Mouse (Mus musculus): Measurements from ENCODE around the gene Cd96. TPM values are rescaled to one million over a fixed set of nuclear protein-coding genes. Genes with fewer than 3 reads are reported as not detected.

Gene Cd96
- total and polyA plus RNA-seq, 3 experiments, result not detected

- Histone ChIP-seq H3K4me1 (ENCODE audit: insufficient read depth, low read depth, low read length) (no peaks in the 10 kb centered on the region), H3K4me3 (ENCODE audit: low read depth, low read length) (no peak overlapping the region), H3K27me3 (ENCODE audit: insufficient read depth, low read length) (no peaks in the 10 kb centered on the region), H3K36me3 (replicated peaks) (no peaks in the 10 kb centered on the region), H3K9me3 (replicated peaks) (peaks cover 8% of the 10 kb centered on the region; the same call in 1 of the 2 replicates)
- no peak for ATAC-seq (ENCODE audit: extremely low read depth, insufficient number of reproducible peaks, low FRiP score, poor library complexity, severe bottlenecking)
- TF ChIP-seq POLR2AphosphoS5 (IDR thresholded peaks at IDR 0.05; ENCODE audit: insufficient replicate concordance, low read depth, low read length), result no peak
- DNase-seq (ENCODE audit: low spot score), result no peak
Measured at GRCm38 (mm10) chr16:46146962-46147361, 26.9 kb upstream of the Cd96 start.

GRCm38 (mm10) chr16:46122238-46122637 lies 2.2 kb upstream of the Cd96 start:
- ATAC-seq (ENCODE audit: extremely low read depth, insufficient number of reproducible peaks, low FRiP score, poor library complexity, severe bottlenecking) (no peak), DNase-seq (ENCODE audit: low spot score) (no peak)
- TF ChIP-seq TAL1 (conservative IDR thresholded peaks at IDR 0.05; ENCODE audit: low read depth, low read length) (no peak), CTCF (IDR thresholded peaks at IDR 0.05; ENCODE audit: low read depth, low read length) (no peak), GATA2 (IDR thresholded peaks at IDR 0.05; ENCODE audit: borderline replicate concordance, low read depth, low read length) (no peak), GATA1 (IDR thresholded peaks at IDR 0.05; ENCODE audit: borderline replicate concordance, low read length) (no peak), POLR2AphosphoS5 (IDR thresholded peaks at IDR 0.05; ENCODE audit: insufficient replicate concordance, low read depth, low read length) (no peak)
- Histone ChIP-seq H3K4me3 (ENCODE audit: low read depth, low read length) (no peak overlapping the region), H3K9me3 (replicated peaks) (peaks cover 9% of the 10 kb centered on the region), H3K4me1 (ENCODE audit: insufficient read depth, low read depth, low read length) (no peaks in the 10 kb centered on the region), H3K27me3 (ENCODE audit: insufficient read depth, low read length) (no peaks in the 10 kb centered on the region), H3K36me3 (replicated peaks) (no peaks in the 10 kb centered on the region)

GRCm38 (mm10) chr16:46121420-46121819 lies 1.4 kb upstream of the Cd96 start:
- no peak for TF ChIP-seq CTCF (IDR thresholded peaks at IDR 0.05; ENCODE audit: low read depth, low read length)
- no peak for TF ChIP-seq TAL1 (conservative IDR thresholded peaks at IDR 0.05; ENCODE audit: low read depth, low read length)
- no peak for TF ChIP-seq GATA1 (IDR thresholded peaks at IDR 0.05; ENCODE audit: borderline replicate concordance, low read length)
- TF ChIP-seq GATA2 (IDR thresholded peaks at IDR 0.05; ENCODE audit: borderline replicate concordance, low read depth, low read length), result no peak
- no peak for TF ChIP-seq POLR2AphosphoS5 (IDR thresholded peaks at IDR 0.05; ENCODE audit: insufficient replicate concordance, low read depth, low read length)
- Histone ChIP-seq H3K4me1 (ENCODE audit: insufficient read depth, low read depth, low read length) (no peaks in the 10 kb centered on the region), H3K4me3 (ENCODE audit: low read depth, low read length) (no peak overlapping the region), H3K36me3 (replicated peaks) (no peaks in the 10 kb centered on the region), H3K27me3 (ENCODE audit: insufficient read depth, low read length) (no peaks in the 10 kb centered on the region), H3K9me3 (replicated peaks) (peaks cover 12% of the 10 kb centered on the region)
- no peak for ATAC-seq (ENCODE audit: extremely low read depth, insufficient number of reproducible peaks, low FRiP score, poor library complexity, severe bottlenecking)
- no peak for DNase-seq (ENCODE audit: low spot score)

GRCm38 (mm10) chr16:46120607-46121006 lies 556 bp upstream of the Cd96 start:
- DNase-seq (ENCODE audit: low spot score), result no peak
- Histone ChIP-seq H3K4me3 (ENCODE audit: low read depth, low read length) (no peak overlapping the region), H3K9me3 (replicated peaks) (peaks cover 12% of the 10 kb centered on the region), H3K4me1 (ENCODE audit: insufficient read depth, low read depth, low read length) (no peaks in the 10 kb centered on the region), H3K36me3 (replicated peaks) (no peaks in the 10 kb centered on the region), H3K27me3 (ENCODE audit: insufficient read depth, low read length) (no peaks in the 10 kb centered on the region)
- TF ChIP-seq POLR2AphosphoS5 (IDR thresholded peaks at IDR 0.05; ENCODE audit: insufficient replicate concordance, low read depth, low read length) (no peak), TAL1 (conservative IDR thresholded peaks at IDR 0.05; ENCODE audit: low read depth, low read length) (no peak), GATA2 (IDR thresholded peaks at IDR 0.05; ENCODE audit: borderline replicate concordance, low read depth, low read length) (no peak), GATA1 (IDR thresholded peaks at IDR 0.05; ENCODE audit: borderline replicate concordance, low read length) (no peak), CTCF (IDR thresholded peaks at IDR 0.05; ENCODE audit: low read depth, low read length) (no peak)
- ATAC-seq (ENCODE audit: extremely low read depth, insufficient number of reproducible peaks, low FRiP score, poor library complexity, severe bottlenecking), result no peak

- ATAC-seq (ENCODE audit: extremely low read depth, insufficient number of reproducible peaks, low FRiP score, poor library complexity, severe bottlenecking), result no peak
- no peak overlapping the region for H3K4me3 ChIP-seq (ENCODE audit: low read depth, low read length)
Measured at GRCm38 (mm10) chr16:46117645-46118044, 2.4 kb downstream of the Cd96 start.

GRCm38 (mm10) chr16:46114727-46115126 lies 5.3 kb downstream of the Cd96 start:
- no peak for DNase-seq (ENCODE audit: low spot score)
- Histone ChIP-seq H3K27me3 (ENCODE audit: insufficient read depth, low read length) (no peaks in the 10 kb centered on the region), H3K36me3 (replicated peaks) (no peaks in the 10 kb centered on the region), H3K4me1 (ENCODE audit: insufficient read depth, low read depth, low read length) (no peaks in the 10 kb centered on the region), H3K9me3 (replicated peaks) (peaks cover 8% of the 10 kb centered on the region), H3K4me3 (ENCODE audit: low read depth, low read length) (no peak overlapping the region)
- no peak for TF ChIP-seq GATA2 (IDR thresholded peaks at IDR 0.05; ENCODE audit: borderline replicate concordance, low read depth, low read length)
- TF ChIP-seq POLR2AphosphoS5 (IDR thresholded peaks at IDR 0.05; ENCODE audit: insufficient replicate concordance, low read depth, low read length), result no peak
- TF ChIP-seq TAL1 (conservative IDR thresholded peaks at IDR 0.05; ENCODE audit: low read depth, low read length), result no peak
- no peak for TF ChIP-seq GATA1 (IDR thresholded peaks at IDR 0.05; ENCODE audit: borderline replicate concordance, low read length)
- TF ChIP-seq CTCF (IDR thresholded peaks at IDR 0.05; ENCODE audit: low read depth, low read length), result no peak
- ATAC-seq (ENCODE audit: extremely low read depth, insufficient number of reproducible peaks, low FRiP score, poor library complexity, severe bottlenecking), result no peak

More at GRCm38 (mm10) chr16:46117645-46118044, 2.4 kb downstream of the Cd96 start:
- DNase-seq (ENCODE audit: low spot score), result no peak
- H3K9me3 ChIP-seq (replicated peaks), result peaks cover 12% of the 10 kb centered on the region
- H3K36me3 ChIP-seq (replicated peaks), result no peaks in the 10 kb centered on the region
- no peaks in the 10 kb centered on the region for H3K27me3 ChIP-seq (ENCODE audit: insufficient read depth, low read length)
- TF ChIP-seq GATA2 (IDR thresholded peaks at IDR 0.05; ENCODE audit: borderline replicate concordance, low read depth, low read length), result no peak
- no peak for TF ChIP-seq GATA1 (IDR thresholded peaks at IDR 0.05; ENCODE audit: borderline replicate concordance, low read length)
- no peak for TF ChIP-seq CTCF (IDR thresholded peaks at IDR 0.05; ENCODE audit: low read depth, low read length)
- no peak for TF ChIP-seq TAL1 (conservative IDR thresholded peaks at IDR 0.05; ENCODE audit: low read depth, low read length)
- no peak for TF ChIP-seq POLR2AphosphoS5 (IDR thresholded peaks at IDR 0.05; ENCODE audit: insufficient replicate concordance, low read depth, low read length)
- H3K4me1 ChIP-seq (ENCODE audit: insufficient read depth, low read depth, low read length), result no peaks in the 10 kb centered on the region

GRCm38 (mm10) chr16:46109536-46109935 lies 10.5 kb downstream of the Cd96 start:
- no peaks in the 10 kb centered on the region for H3K36me3 ChIP-seq (replicated peaks)
- ATAC-seq (ENCODE audit: extremely low read depth, insufficient number of reproducible peaks, low FRiP score, poor library complexity, severe bottlenecking) (no peak), DNase-seq (ENCODE audit: low spot score) (no peak)
- H3K4me1 ChIP-seq (ENCODE audit: insufficient read depth, low read depth, low read length), result no peaks in the 10 kb centered on the region
- H3K9me3 ChIP-seq (replicated peaks), result peaks cover 7% of the 10 kb centered on the region; the same call in 1 of the 2 replicates
- TF ChIP-seq TAL1 (conservative IDR thresholded peaks at IDR 0.05; ENCODE audit: low read depth, low read length) (no peak), POLR2AphosphoS5 (IDR thresholded peaks at IDR 0.05; ENCODE audit: insufficient replicate concordance, low read depth, low read length) (no peak), GATA2 (IDR thresholded peaks at IDR 0.05; ENCODE audit: borderline replicate concordance, low read depth, low read length) (no peak), CTCF (IDR thresholded peaks at IDR 0.05; ENCODE audit: low read depth, low read length) (no peak), GATA1 (IDR thresholded peaks at IDR 0.05; ENCODE audit: borderline replicate concordance, low read length) (no peak)
- no peak overlapping the region for H3K4me3 ChIP-seq (ENCODE audit: low read depth, low read length)
- H3K27me3 ChIP-seq (ENCODE audit: insufficient read depth, low read length), result no peaks in the 10 kb centered on the region

Measured in G1E (cell line).